Mouse (Mus musculus): ENCODE measurements around the gene Ankrd33. TPM values are rescaled to one million over a fixed set of nuclear protein-coding genes. Genes with fewer than 3 reads are reported as not detected.

Ankrd33 gene
- polyA plus RNA-seq, 1 experiment from 2014 or later, result not detected

DNA sequence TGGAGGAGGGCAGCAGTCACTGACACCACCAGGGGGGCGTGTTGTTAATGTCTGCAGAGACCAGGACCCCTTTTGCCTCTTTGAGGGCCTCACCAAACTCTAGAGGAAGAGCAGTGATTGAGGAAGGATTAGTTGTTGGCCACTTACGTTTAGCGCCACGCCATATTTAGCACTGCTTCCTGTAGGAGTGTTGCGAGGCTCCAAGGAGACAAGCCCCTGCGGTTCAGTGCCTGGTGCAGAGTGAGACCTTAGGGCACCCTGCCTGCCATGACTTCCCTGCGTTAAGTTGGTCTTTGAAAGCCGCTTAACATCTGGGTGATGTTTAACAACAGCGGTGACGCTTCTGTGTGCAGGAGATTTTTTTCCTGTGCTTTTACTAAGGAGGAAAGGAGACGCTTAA lies 15.9 kb downstream of the Ankrd33 start:
- Histone ChIP-seq H3K27me3 (ENCODE audit: insufficient read depth, low read length) (peaks cover 11% of the 10 kb centered on the region), H3K9me3 (ENCODE audit: low read length) (no peaks in the 10 kb centered on the region), H3K4me1 (ENCODE audit: insufficient read depth, low read length) (peaks cover 60% of the 10 kb centered on the region), H3K4me2 (replicated peaks; ENCODE audit: low read depth, low read length) (peak overlapping the region; percentile 36), H3K27ac (ENCODE audit: low read length) (peak overlapping the region; percentile 43; the same call in 1 of the 2 replicates), H3K36me3 (ENCODE audit: insufficient read depth, low read length) (no peaks in the 10 kb centered on the region), H3K4me3 (ENCODE audit: low read length) (no peak overlapping the region), H3K9ac (replicated peaks; ENCODE audit: low read length) (no peak overlapping the region)
- 15% methylated on average over 11 of the region's 11 CpGs for WGBS
- ATAC-seq (ENCODE audit: low FRiP score, low TSS enrichment), result no peak

DNA sequence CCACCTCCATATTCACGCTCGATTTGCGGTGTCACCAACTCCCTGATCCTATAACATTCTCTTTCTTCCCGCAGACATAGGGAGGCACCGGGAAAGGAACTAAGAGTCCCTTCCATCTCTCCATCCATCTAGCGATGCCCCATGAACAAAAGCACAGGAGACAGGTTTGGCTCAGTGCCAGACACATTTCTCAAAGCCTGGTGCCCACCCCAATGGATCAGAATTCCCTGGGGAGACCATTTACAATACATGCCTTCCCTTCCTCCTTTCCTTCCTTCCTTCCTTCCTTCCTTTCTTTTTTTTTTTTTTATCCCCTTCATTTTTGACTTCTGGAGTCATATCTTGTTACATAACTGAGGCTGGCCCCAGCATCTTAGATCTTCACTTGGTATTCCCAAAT lies 16.5 kb downstream of the Ankrd33 start:
- H3K4me1 ChIP-seq (ENCODE audit: insufficient read depth, low read length), result peaks cover 60% of the 10 kb centered on the region
- H3K9ac ChIP-seq (replicated peaks; ENCODE audit: low read length), result no peak overlapping the region
- ATAC-seq (ENCODE audit: low FRiP score, low TSS enrichment), result no peak
- H3K4me3 ChIP-seq (ENCODE audit: low read length), result no peak overlapping the region
- WGBS, result 37% methylated on average over 6 of the region's 6 CpGs
- no peaks in the 10 kb centered on the region for H3K9me3 ChIP-seq (ENCODE audit: low read length)
- H3K27me3 ChIP-seq (ENCODE audit: insufficient read depth, low read length), result peaks cover 11% of the 10 kb centered on the region
- peak overlapping the region; percentile 36 for H3K4me2 ChIP-seq (replicated peaks; ENCODE audit: low read depth, low read length)
- no peaks in the 10 kb centered on the region for H3K36me3 ChIP-seq (ENCODE audit: insufficient read depth, low read length)
- peak overlapping the region; percentile 43; the same call in 1 of the 2 replicates for H3K27ac ChIP-seq (ENCODE audit: low read length)

- Histone ChIP-seq H3K4me1 (ENCODE audit: insufficient read depth, low read length) (peaks cover 54% of the 10 kb centered on the region), H3K9ac (replicated peaks; ENCODE audit: low read length) (0 out of 2 replicates have a peak overlapping the region, but pooled peaks have one; percentile 5), H3K27me3 (ENCODE audit: insufficient read depth, low read length) (peaks cover 8% of the 10 kb centered on the region), H3K9me3 (ENCODE audit: low read length) (no peaks in the 10 kb centered on the region), H3K4me2 (replicated peaks; ENCODE audit: low read depth, low read length) (no peak overlapping the region), H3K4me3 (ENCODE audit: low read length) (no peak overlapping the region), H3K27ac (ENCODE audit: low read length) (peak overlapping the region; percentile 47; the same call in 1 of the 2 replicates), H3K36me3 (ENCODE audit: insufficient read depth, low read length) (no peaks in the 10 kb centered on the region)
- no peak for ATAC-seq (ENCODE audit: low FRiP score, low TSS enrichment)
- WGBS, result 64% methylated on average over 6 of the region's 6 CpGs
Measured at GRCm38 (mm10) chr15:101132761-101133160, 17.2 kb downstream of the Ankrd33 start.

GRCm38 (mm10) chr15:101133993-101134704 lies 18.6 kb downstream of the Ankrd33 start:
- Histone ChIP-seq H3K4me1 (ENCODE audit: insufficient read depth, low read length) (peaks cover 45% of the 10 kb centered on the region), H3K9me3 (ENCODE audit: low read length) (no peaks in the 10 kb centered on the region), H3K9ac (replicated peaks; ENCODE audit: low read length) (peak overlapping the region; percentile 0; the same call in 1 of the 2 replicates), H3K27ac (ENCODE audit: low read length) (peak overlapping the region; percentile 81), H3K4me3 (ENCODE audit: low read length) (peak overlapping the region; percentile 31), H3K36me3 (ENCODE audit: insufficient read depth, low read length) (peaks cover 3% of the 10 kb centered on the region; the same call in 1 of the 2 replicates), H3K27me3 (ENCODE audit: insufficient read depth, low read length) (peaks cover 8% of the 10 kb centered on the region), H3K4me2 (replicated peaks; ENCODE audit: low read depth, low read length) (peak overlapping the region; percentile 37)
- ATAC-seq (ENCODE audit: low FRiP score, low TSS enrichment), result peak; percentile 33
- WGBS, result 23% methylated on average over 15 of the region's 15 CpGs

- 62% methylated on average over 8 of the region's 8 CpGs for WGBS
- H3K4me1 ChIP-seq (ENCODE audit: insufficient read depth, low read length), result peaks cover 47% of the 10 kb centered on the region
- peak overlapping the region; percentile 5 for H3K9ac ChIP-seq (replicated peaks; ENCODE audit: low read length)
- H3K9me3 ChIP-seq (ENCODE audit: low read length), result no peaks in the 10 kb centered on the region
- peak overlapping the region; percentile 32; the same call in 1 of the 2 replicates for H3K27ac ChIP-seq (ENCODE audit: low read length)
- peak overlapping the region; percentile 37 for H3K4me2 ChIP-seq (replicated peaks; ENCODE audit: low read depth, low read length)
- H3K36me3 ChIP-seq (ENCODE audit: insufficient read depth, low read length), result peaks cover 3% of the 10 kb centered on the region; the same call in 1 of the 2 replicates
- ATAC-seq (ENCODE audit: low FRiP score, low TSS enrichment), result no peak
- H3K4me3 ChIP-seq (ENCODE audit: low read length), result peak overlapping the region; percentile 7; the same call in 1 of the 2 replicates
- 0 out of 2 replicates have a peak, but pooled peaks cover under 1% of the 10 kb centered on the region for H3K27me3 ChIP-seq (ENCODE audit: insufficient read depth, low read length)
Measured at GRCm38 (mm10) chr15:101135405-101135804, 19.9 kb downstream of the Ankrd33 start.

DNA sequence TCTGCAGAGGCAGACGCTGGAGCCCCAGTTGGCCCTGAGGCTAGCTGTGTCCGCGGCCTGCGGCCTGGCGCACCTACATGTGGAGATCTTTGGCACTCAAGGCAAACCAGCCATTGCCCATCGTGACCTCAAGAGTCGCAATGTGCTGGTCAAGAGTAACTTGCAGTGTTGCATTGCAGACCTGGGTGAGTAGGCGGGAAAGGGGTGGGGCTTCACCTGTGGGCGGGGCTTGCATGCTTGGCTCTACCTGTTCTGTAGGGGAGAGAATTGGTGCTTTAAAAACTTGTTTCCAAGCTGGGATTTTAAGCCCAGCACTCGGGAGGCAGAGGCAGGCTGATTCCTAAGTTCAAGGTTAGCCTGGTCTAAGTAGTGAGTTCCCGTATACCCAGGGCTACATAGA lies 21.9 kb downstream of the Ankrd33 start:
- H3K9ac ChIP-seq (replicated peaks; ENCODE audit: low read length), result no peak overlapping the region
- H3K4me2 ChIP-seq (replicated peaks; ENCODE audit: low read depth, low read length), result no peak overlapping the region
- WGBS, result 82% methylated on average over 11 of the region's 11 CpGs
- no peak for ATAC-seq (ENCODE audit: low FRiP score, low TSS enrichment)
- no peak overlapping the region for H3K4me3 ChIP-seq (ENCODE audit: low read length)
- no peaks in the 10 kb centered on the region for H3K9me3 ChIP-seq (ENCODE audit: low read length)
- H3K27ac ChIP-seq (ENCODE audit: low read length), result no peak overlapping the region
- peaks cover 3% of the 10 kb centered on the region; the same call in 1 of the 2 replicates for H3K36me3 ChIP-seq (ENCODE audit: insufficient read depth, low read length)
- no peaks in the 10 kb centered on the region for H3K27me3 ChIP-seq (ENCODE audit: insufficient read depth, low read length)
- peaks cover 42% of the 10 kb centered on the region for H3K4me1 ChIP-seq (ENCODE audit: insufficient read depth, low read length)

GRCm38 (mm10) chr15:101138675-101139074 lies 23.1 kb downstream of the Ankrd33 start:
- peaks cover 48% of the 10 kb centered on the region for H3K4me1 ChIP-seq (ENCODE audit: insufficient read depth, low read length)
- no peak overlapping the region for H3K27ac ChIP-seq (ENCODE audit: low read length)
- no peak overlapping the region for H3K4me3 ChIP-seq (ENCODE audit: low read length)
- no peaks in the 10 kb centered on the region for H3K27me3 ChIP-seq (ENCODE audit: insufficient read depth, low read length)
- H3K9ac ChIP-seq (replicated peaks; ENCODE audit: low read length), result no peak overlapping the region
- peaks cover 3% of the 10 kb centered on the region; the same call in 1 of the 2 replicates for H3K36me3 ChIP-seq (ENCODE audit: insufficient read depth, low read length)
- H3K9me3 ChIP-seq (ENCODE audit: low read length), result no peaks in the 10 kb centered on the region
- WGBS, result 83% methylated on average over 3 of the region's 3 CpGs
- no peak for ATAC-seq (ENCODE audit: low FRiP score, low TSS enrichment)
- H3K4me2 ChIP-seq (replicated peaks; ENCODE audit: low read depth, low read length), result no peak overlapping the region

DNA sequence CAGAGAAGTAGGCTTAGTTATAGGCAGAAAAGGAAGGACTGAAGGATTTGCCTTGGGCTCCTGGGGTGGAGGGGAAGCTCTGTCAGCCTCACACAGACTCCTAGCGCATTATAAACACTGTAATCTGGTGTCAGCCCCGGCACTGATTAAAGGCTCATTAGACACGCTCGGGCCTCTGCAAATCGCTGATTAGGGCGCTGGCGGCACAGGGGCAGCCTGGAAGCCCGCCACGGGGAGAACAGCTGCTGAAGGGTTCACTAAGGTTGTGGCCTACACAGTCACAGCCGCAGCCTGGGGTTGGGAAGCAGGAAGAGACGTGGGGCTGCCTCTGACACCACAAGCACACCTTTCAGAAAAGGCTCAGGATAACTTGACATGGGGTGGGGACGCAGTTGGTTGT lies 24.3 kb downstream of the Ankrd33 start:
- H3K4me3 ChIP-seq (ENCODE audit: low read length), result no peak overlapping the region
- peaks cover 3% of the 10 kb centered on the region; the same call in 1 of the 2 replicates for H3K36me3 ChIP-seq (ENCODE audit: insufficient read depth, low read length)
- peak overlapping the region; percentile 40; the same call in 1 of the 2 replicates for H3K9ac ChIP-seq (replicated peaks; ENCODE audit: low read length)
- H3K9me3 ChIP-seq (ENCODE audit: low read length), result no peaks in the 10 kb centered on the region
- peak overlapping the region; percentile 61 for H3K27ac ChIP-seq (ENCODE audit: low read length)
- ATAC-seq (ENCODE audit: low FRiP score, low TSS enrichment), result no peak
- H3K27me3 ChIP-seq (ENCODE audit: insufficient read depth, low read length), result no peaks in the 10 kb centered on the region
- H3K4me1 ChIP-seq (ENCODE audit: insufficient read depth, low read length), result peaks cover 51% of the 10 kb centered on the region
- 14% methylated on average over 12 of the region's 12 CpGs for WGBS
- no peak overlapping the region for H3K4me2 ChIP-seq (replicated peaks; ENCODE audit: low read depth, low read length)

GRCm38 (mm10) chr15:101140587-101140986 lies 25.0 kb downstream of the Ankrd33 start:
- peak overlapping the region; percentile 61 for H3K27ac ChIP-seq (ENCODE audit: low read length)
- peaks cover 58% of the 10 kb centered on the region for H3K4me1 ChIP-seq (ENCODE audit: insufficient read depth, low read length)
- 41% methylated on average over 6 of the region's 6 CpGs for WGBS
- no peaks in the 10 kb centered on the region for H3K9me3 ChIP-seq (ENCODE audit: low read length)
- no peak overlapping the region for H3K4me3 ChIP-seq (ENCODE audit: low read length)
- H3K27me3 ChIP-seq (ENCODE audit: insufficient read depth, low read length), result no peaks in the 10 kb centered on the region
- peaks cover 3% of the 10 kb centered on the region; the same call in 1 of the 2 replicates for H3K36me3 ChIP-seq (ENCODE audit: insufficient read depth, low read length)
- peak overlapping the region; percentile 40; the same call in 1 of the 2 replicates for H3K9ac ChIP-seq (replicated peaks; ENCODE audit: low read length)
- no peak for ATAC-seq (ENCODE audit: low FRiP score, low TSS enrichment)
- H3K4me2 ChIP-seq (replicated peaks; ENCODE audit: low read depth, low read length), result 0 out of 2 replicates have a peak overlapping the region, but pooled peaks have one; percentile 6

DNA sequence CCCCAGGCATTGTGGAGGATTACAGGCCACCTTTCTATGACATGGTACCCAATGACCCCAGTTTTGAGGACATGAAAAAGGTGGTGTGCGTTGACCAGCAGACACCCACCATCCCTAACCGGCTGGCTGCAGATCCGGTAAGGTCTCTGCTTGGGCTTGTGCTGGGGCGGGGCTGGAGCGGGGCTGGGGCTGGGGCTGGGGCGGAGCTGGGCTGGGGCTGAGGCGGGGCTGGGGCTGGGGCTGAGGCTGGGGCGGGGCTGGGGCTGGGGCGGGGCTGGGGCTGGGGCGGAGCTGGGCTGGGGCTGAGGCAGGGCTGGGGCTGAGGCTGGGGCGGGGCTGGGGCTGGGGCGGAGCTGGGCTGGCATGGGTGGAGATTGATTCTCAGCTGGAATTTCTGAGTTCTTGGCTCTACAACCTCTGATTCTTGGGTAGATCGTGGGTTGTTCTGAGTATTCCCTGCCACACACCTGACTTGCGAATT lies 25.5 kb downstream of the Ankrd33 start:
- Histone ChIP-seq H3K4me2 (replicated peaks; ENCODE audit: low read depth, low read length) (0 out of 2 replicates have a peak overlapping the region, but pooled peaks have one; percentile 6), H3K36me3 (ENCODE audit: insufficient read depth, low read length) (peaks cover 3% of the 10 kb centered on the region; the same call in 1 of the 2 replicates), H3K9me3 (ENCODE audit: low read length) (no peaks in the 10 kb centered on the region), H3K9ac (replicated peaks; ENCODE audit: low read length) (no peak overlapping the region), H3K4me1 (ENCODE audit: insufficient read depth, low read length) (peaks cover 63% of the 10 kb centered on the region), H3K27ac (ENCODE audit: low read length) (no peak overlapping the region), H3K27me3 (ENCODE audit: insufficient read depth, low read length) (no peaks in the 10 kb centered on the region), H3K4me3 (ENCODE audit: low read length) (no peak overlapping the region)
- ATAC-seq (ENCODE audit: low FRiP score, low TSS enrichment), result peak; percentile 69
- 3% methylated on average over 9 of the region's 14 CpGs for WGBS

Measured in kidney, embryonic 16.5 days (tissue).